Mouse (Mus musculus): ENCODE data around the gene Fhdc1. TPM values are rescaled to one million over a fixed set of nuclear protein-coding genes. Genes with fewer than 3 reads are reported as not detected.

Gene Fhdc1
- polyA plus RNA-seq, 1 experiment from 2014 or later, result 2.2 TPM

GRCm38 (mm10) chr3:84412920-84413319, 67.3 kb downstream of the Fhdc1 start:
- Histone ChIP-seq H3K9me3 (replicated peaks) (no peaks in the 10 kb centered on the region), H3K27ac (no peak overlapping the region), H3K27me3 (ENCODE audit: low read depth, poor library complexity, severe bottlenecking) (no peaks in the 10 kb centered on the region), H3K36me3 (no peaks in the 10 kb centered on the region), H3K4me1 (peaks cover 26% of the 10 kb centered on the region), H3K4me3 (no peak overlapping the region)
- DNase-seq (ENCODE audit: low spot score), result no peak
- 62% methylated on average over 5 of the region's 5 CpGs for WGBS

- DNase-seq (ENCODE audit: low spot score), result no peak
- H3K4me1 ChIP-seq, result peaks cover 26% of the 10 kb centered on the region
- 0 out of 2 replicates have a peak, but pooled peaks cover 4% of the 10 kb centered on the region for H3K27me3 ChIP-seq (ENCODE audit: low read depth, poor library complexity, severe bottlenecking)
- no peak overlapping the region for H3K4me3 ChIP-seq
- no peaks in the 10 kb centered on the region for H3K9me3 ChIP-seq (replicated peaks)
- no peaks in the 10 kb centered on the region for H3K36me3 ChIP-seq
- 90% methylated on average over 3 of the region's 3 CpGs for WGBS
- H3K27ac ChIP-seq, result peak overlapping the region; percentile 50; the same call in 1 of the 2 replicates
Observed at GRCm38 (mm10) chr3:84409474-84409862, 70.8 kb downstream of the Fhdc1 start.

- no peaks in the 10 kb centered on the region for H3K36me3 ChIP-seq
- H3K4me3 ChIP-seq, result no peak overlapping the region
- H3K9me3 ChIP-seq (replicated peaks), result no peaks in the 10 kb centered on the region
- peaks cover 26% of the 10 kb centered on the region for H3K4me1 ChIP-seq
- 58% methylated on average over 13 of the region's 13 CpGs for WGBS
- peaks cover 9% of the 10 kb centered on the region; the same call in 1 of the 2 replicates for H3K27me3 ChIP-seq (ENCODE audit: low read depth, poor library complexity, severe bottlenecking)
- H3K27ac ChIP-seq, result peak overlapping the region; percentile 50; the same call in 1 of the 2 replicates
- no peak for DNase-seq (ENCODE audit: low spot score)
Observed at GRCm38 (mm10) chr3:84408756-84409473, 71.3 kb downstream of the Fhdc1 start.

- no peak overlapping the region for H3K27ac ChIP-seq
- DNase-seq (ENCODE audit: low spot score), result no peak
- WGBS, result 89% methylated on average over 4 of the region's 4 CpGs
- H3K4me1 ChIP-seq, result peaks cover 13% of the 10 kb centered on the region
- H3K27me3 ChIP-seq (ENCODE audit: low read depth, poor library complexity, severe bottlenecking), result peaks cover 12% of the 10 kb centered on the region; the same call in 1 of the 2 replicates
- no peaks in the 10 kb centered on the region for H3K9me3 ChIP-seq (replicated peaks)
- no peaks in the 10 kb centered on the region for H3K36me3 ChIP-seq
- no peak overlapping the region for H3K4me3 ChIP-seq
Observed at GRCm38 (mm10) chr3:84405523-84405922, 74.7 kb downstream of the Fhdc1 start.

GRCm38 (mm10) chr3:84403389-84403788, 76.8 kb downstream of the Fhdc1 start:
- Histone ChIP-seq H3K27me3 (ENCODE audit: low read depth, poor library complexity, severe bottlenecking) (peaks cover 12% of the 10 kb centered on the region; the same call in 1 of the 2 replicates), H3K4me3 (no peak overlapping the region), H3K27ac (no peak overlapping the region), H3K9me3 (replicated peaks) (no peaks in the 10 kb centered on the region), H3K36me3 (no peaks in the 10 kb centered on the region), H3K4me1 (no peaks in the 10 kb centered on the region)
- DNase-seq (ENCODE audit: low spot score), result no peak
- 69% methylated on average over 5 of the region's 5 CpGs for WGBS

- H3K27me3 ChIP-seq (ENCODE audit: low read depth, poor library complexity, severe bottlenecking), result peaks cover 10% of the 10 kb centered on the region; the same call in 1 of the 2 replicates
- H3K27ac ChIP-seq, result no peak overlapping the region
- DNase-seq (ENCODE audit: low spot score), result no peak
- no peaks in the 10 kb centered on the region for H3K4me1 ChIP-seq
- H3K4me3 ChIP-seq, result no peak overlapping the region
- H3K36me3 ChIP-seq, result no peaks in the 10 kb centered on the region
- no peaks in the 10 kb centered on the region for H3K9me3 ChIP-seq (replicated peaks)
- 54% methylated on average over 2 of the region's 2 CpGs for WGBS
Observed at GRCm38 (mm10) chr3:84402716-84403115, 77.5 kb downstream of the Fhdc1 start.

- Histone ChIP-seq H3K36me3 (no peaks in the 10 kb centered on the region), H3K27ac (no peak overlapping the region), H3K9me3 (replicated peaks) (no peaks in the 10 kb centered on the region), H3K4me3 (no peak overlapping the region), H3K4me1 (no peaks in the 10 kb centered on the region), H3K27me3 (ENCODE audit: low read depth, poor library complexity, severe bottlenecking) (0 out of 2 replicates have a peak, but pooled peaks cover 5% of the 10 kb centered on the region)
- no peak for DNase-seq (ENCODE audit: low spot score)
- 80% methylated on average over 4 of the region's 4 CpGs for WGBS
Observed at GRCm38 (mm10) chr3:84397976-84398375, 82.3 kb downstream of the Fhdc1 start.

- H3K27me3 ChIP-seq (ENCODE audit: low read depth, poor library complexity, severe bottlenecking), result 0 out of 2 replicates have a peak, but pooled peaks cover 5% of the 10 kb centered on the region
- DNase-seq (ENCODE audit: low spot score), result no peak
- no peaks in the 10 kb centered on the region for H3K4me1 ChIP-seq
- no peak overlapping the region for H3K4me3 ChIP-seq
- no peaks in the 10 kb centered on the region for H3K36me3 ChIP-seq
- no peaks in the 10 kb centered on the region for H3K9me3 ChIP-seq (replicated peaks)
- no peak overlapping the region for H3K27ac ChIP-seq
- 89% methylated on average over 2 of the region's 2 CpGs for WGBS
Observed at GRCm38 (mm10) chr3:84396240-84396639, 84.0 kb downstream of the Fhdc1 start.

- Histone ChIP-seq H3K4me1 (no peaks in the 10 kb centered on the region), H3K36me3 (no peaks in the 10 kb centered on the region), H3K4me3 (no peak overlapping the region), H3K9me3 (replicated peaks) (no peaks in the 10 kb centered on the region), H3K27me3 (ENCODE audit: low read depth, poor library complexity, severe bottlenecking) (0 out of 2 replicates have a peak, but pooled peaks cover 5% of the 10 kb centered on the region), H3K27ac (no peak overlapping the region)
- DNase-seq (ENCODE audit: low spot score), result no peak
Observed at GRCm38 (mm10) chr3:84395840-84396239, 84.4 kb downstream of the Fhdc1 start.

GRCm38 (mm10) chr3:84394841-84395447, 85.3 kb downstream of the Fhdc1 start:
- DNase-seq (ENCODE audit: low spot score), result no peak
- no peaks in the 10 kb centered on the region for H3K9me3 ChIP-seq (replicated peaks)
- H3K4me3 ChIP-seq, result no peak overlapping the region
- H3K36me3 ChIP-seq, result no peaks in the 10 kb centered on the region
- no peaks in the 10 kb centered on the region for H3K4me1 ChIP-seq
- no peak overlapping the region for H3K27ac ChIP-seq
- H3K27me3 ChIP-seq (ENCODE audit: low read depth, poor library complexity, severe bottlenecking), result 0 out of 2 replicates have a peak, but pooled peaks cover 5% of the 10 kb centered on the region
- WGBS, result 90% methylated on average over 8 of the region's 8 CpGs

Other genes with a start within 250 kb of the Fhdc1 start
- gene Trim2, start 173.6 kb downstream of the Fhdc1 start, polyA plus RNA-seq (2016; fragmentation: Nextera tagmentation; extraction: Ambion mirVana), result 11.3 and 13.5 TPM in 2 replicates
- gene Arfip1, start 102.2 kb upstream of the Fhdc1 start, polyA plus RNA-seq (2016; fragmentation: Nextera tagmentation; extraction: Ambion mirVana), result 25.6 and 30.3 TPM in 2 replicates
- not detected in 2 replicates for gene Tigd4, start 113.1 kb upstream of the Fhdc1 start, polyA plus RNA-seq (2016; fragmentation: Nextera tagmentation; extraction: Ambion mirVana)
- gene Tmem154, start 185.8 kb upstream of the Fhdc1 start, polyA plus RNA-seq (2016; fragmentation: Nextera tagmentation; extraction: Ambion mirVana), result 0.28 and 0.41 TPM in 2 replicates

All from limb, embryonic 10.5 days (tissue).